In genomic region chr6:124360549-124360948, GRCm38 (mm10) we compare ENCODE assay signal across 27 mouse cellular contexts. TPM values are rescaled to one million over a fixed set of nuclear protein-coding genes. Genes with fewer than 3 reads are reported as not detected.
DNase-seq lines count a peak whose midpoint lies in the region; ATAC-seq and TF ChIP-seq lines count a peak whose summit lies in the region.
"Had no signal": no experiment of that assay in that cellular context is flagged by ENCODE, and none has a peak within 500 bp of the region (broad histone marks: within the 10 kb centered on the region; RNA-seq: fewer than 3 reads in every experiment).

No protein-coding gene starts in this region.

- no peak overlapping the region for H3K9ac ChIP-seq in ES-E14 (ENCODE audit: insufficient read depth, low read depth, low read length, poor library complexity, severe bottlenecking)
- no peak overlapping the region for H3K9ac ChIP-seq in midbrain, embryonic 13.5 days (replicated peaks)
- H3K9ac ChIP-seq: embryonic facial prominence, embryonic 12.5 days; forebrain, embryonic 13.5 days; limb, embryonic 13.5 days; liver, embryonic 12.5 days; neural tube, embryonic 15.5 days had no signal

- WGBS in hindbrain, embryonic 10.5 days, result 61% methylated on average over 6 of the region's 6 CpGs
- 55% methylated on average over 6 of the region's 6 CpGs for WGBS in midbrain, embryonic 13.5 days

- in situ Hi-C loops in ES-E14 (cut with MboI; ENCODE audit: low sequenced_read_pairs in 2 of 2, unreplicated experiment in 2 of 2), result no loop called here

- no peaks in the 10 kb centered on the region for H3K27me3 ChIP-seq in hindbrain, embryonic 10.5 days (ENCODE audit: insufficient read depth, poor library complexity, severe bottlenecking)
- no peaks in the 10 kb centered on the region for H3K27me3 ChIP-seq in midbrain, embryonic 13.5 days
- H3K27me3 ChIP-seq: embryonic facial prominence, embryonic 12.5 days; forebrain, embryonic 13.5 days; limb, embryonic 13.5 days; liver, embryonic 12.5 days; neural tube, embryonic 15.5 days had no signal

- no peak overlapping the region for H3K4me2 ChIP-seq in midbrain, embryonic 13.5 days (replicated peaks)
- H3K4me2 ChIP-seq: embryonic facial prominence, embryonic 12.5 days; forebrain, embryonic 13.5 days; limb, embryonic 13.5 days; liver, embryonic 12.5 days; neural tube, embryonic 15.5 days had no signal

- no peak overlapping the region for H3K4me3 ChIP-seq in ES-E14 (ENCODE audit: insufficient read depth in 1 of 2, low read depth in 1 of 2, low read length in 2 of 2, poor library complexity in 1 of 2, severe bottlenecking in 1 of 2)
- H3K4me3 ChIP-seq in hindbrain, embryonic 10.5 days, result no peak overlapping the region
- no peak overlapping the region for H3K4me3 ChIP-seq in midbrain, embryonic 13.5 days (replicated peaks)
- H3K4me3 ChIP-seq: embryonic facial prominence, embryonic 12.5 days; erythroblast, embryonic 14.5 days; forebrain, embryonic 13.5 days; heart, embryonic 10.5 days; layer of hippocampus, adult 2 months; limb, embryonic 13.5 days; liver, embryonic 12.5 days; neural tube, embryonic 15.5 days had no signal

- H3K9me3 ChIP-seq in ES-E14 (ENCODE audit: control insufficient read depth, insufficient read depth, low read depth, low read length), result no peaks in the 10 kb centered on the region
- H3K9me3 ChIP-seq in hindbrain, embryonic 10.5 days, result no peaks in the 10 kb centered on the region
- H3K9me3 ChIP-seq in midbrain, embryonic 13.5 days, result no peaks in the 10 kb centered on the region
- H3K9me3 ChIP-seq: embryonic facial prominence, embryonic 12.5 days; forebrain, embryonic 13.5 days; heart, embryonic 10.5 days; limb, embryonic 13.5 days; liver, embryonic 12.5 days; neural tube, embryonic 15.5 days had no signal

- no peak overlapping the region for H3K27ac ChIP-seq in ES-E14 (ENCODE audit: insufficient read depth, low read depth, low read length, poor library complexity, severe bottlenecking)
- H3K27ac ChIP-seq in hindbrain, embryonic 10.5 days, result no peak overlapping the region
- H3K27ac ChIP-seq in midbrain, embryonic 13.5 days, result no peak overlapping the region
- H3K27ac ChIP-seq: embryonic facial prominence, embryonic 12.5 days; forebrain, embryonic 13.5 days; heart, embryonic 10.5 days; layer of hippocampus, adult 2 months; limb, embryonic 13.5 days; liver, embryonic 12.5 days; neural tube, embryonic 15.5 days; stomach, postnatal 0 days had no signal

- no peaks in the 10 kb centered on the region for H3K4me1 ChIP-seq in ES-E14 (ENCODE audit: control insufficient read depth in 2 of 2, insufficient read depth in 2 of 2, low read length in 2 of 2, poor library complexity in 1 of 2)
- no peaks in the 10 kb centered on the region for H3K4me1 ChIP-seq in hindbrain, embryonic 10.5 days (replicated peaks)
- H3K4me1 ChIP-seq in midbrain, embryonic 13.5 days (replicated peaks), result no peaks in the 10 kb centered on the region
- H3K4me1 ChIP-seq: embryonic facial prominence, embryonic 12.5 days; forebrain, embryonic 13.5 days; heart, embryonic 10.5 days; limb, embryonic 13.5 days; liver, embryonic 12.5 days; neural tube, embryonic 15.5 days had no signal

- DNase-seq in CD4-positive, CD25-positive, alpha-beta regulatory T cell, adult 2 months (ENCODE audit: low read depth, low spot score), result peak; percentile 51
- DNase-seq in ES-E14 (ENCODE audit: low read depth, low spot score), result peak; percentile 20
- DNase-seq in hindbrain, embryonic 10.5 days (ENCODE audit: low spot score), result no peak
- no peak for DNase-seq in urinary bladder, adult 18-20 months (ENCODE audit: low spot score in 2 of 2)
- DNase-seq: adrenal gland, postnatal 10 days; cerebellum, adult 18-20 months; cerebellum, postnatal 14 days; kidney, adult 8-10 months; kidney, postnatal 14 days; layer of hippocampus, postnatal 36 days; lung, adult 2 months; lung, postnatal 14 days; thymus, adult 2 months had no signal

- no peaks in the 10 kb centered on the region for H3K36me3 ChIP-seq in ES-E14 (ENCODE audit: control insufficient read depth, insufficient read depth, low read length, poor library complexity, severe bottlenecking)
- H3K36me3 ChIP-seq in hindbrain, embryonic 10.5 days, result no peaks in the 10 kb centered on the region
- H3K36me3 ChIP-seq in midbrain, embryonic 13.5 days, result no peaks in the 10 kb centered on the region
- H3K36me3 ChIP-seq: embryonic facial prominence, embryonic 12.5 days; heart, embryonic 10.5 days; limb, embryonic 13.5 days; liver, embryonic 12.5 days; neural tube, embryonic 15.5 days had no signal

- ATAC-seq in CD4-positive, CD25-positive, alpha-beta regulatory T cell, adult 4 months, result no peak
- peak; percentile 43 for ATAC-seq in activated CD4-positive, CD25-positive, alpha-beta regulatory T cell, adult 4 months
- ATAC-seq in megakaryocyte progenitor cell, adult 5-6 weeks (replicated peaks; ENCODE audit: poor library complexity), result 0 out of 2 replicates have a peak, but pooled peaks have one; percentile 47
- no peak for ATAC-seq in midbrain, embryonic 13.5 days
- ATAC-seq: forebrain, embryonic 13.5 days; liver, embryonic 12.5 days had no signal

TF ChIP-seq in ES-E14, 5 proteins besides CTCF, POLR2A, EP300 and RAD21:
- no peak for TF ChIP-seq CHD2 (IDR thresholded peaks at IDR 0.05; ENCODE audit: low read depth, low read length)
- no peak for TF ChIP-seq MAFK (IDR thresholded peaks at IDR 0.05; ENCODE audit: insufficient read depth, low read depth, low read length)
- TF ChIP-seq HCFC1 (IDR thresholded peaks at IDR 0.05; ENCODE audit: borderline replicate concordance, insufficient read depth, low read length), result no peak
- TF ChIP-seq ZNF384 (IDR thresholded peaks at IDR 0.05; ENCODE audit: low read depth, low read length), result no peak

RNA-seq across cellular contexts. Expression of gene Pex5, which starts 54.3 kb away (rescaled TPM):
- polyA plus RNA-seq in CD4-positive, CD25-positive, alpha-beta regulatory T cell, adult 4 months (2017; shearing (Covaris generic)), result 10 to 100 TPM in 1 of 2 experiments, 1 to 10 TPM in 1; 8.4 to 15.3 TPM
- 34.4 and 35.7 TPM in 2 replicates for total RNA-seq in ES-E14 (2012; rRNA removed)
- polyA plus RNA-seq in activated CD4-positive, CD25-positive, alpha-beta regulatory T cell, adult 4 months (2017; shearing (Covaris generic)), result 10 to 100 TPM in 1 of 2 experiments, 1 to 10 TPM in 1; 6.9 to 11.6 TPM
- total RNA-seq in megakaryocyte progenitor cell, adult 5-6 weeks (2015), result 15.5 and 20.7 TPM in 2 replicates
- 18.9 and 20.6 TPM in 2 replicates for total RNA-seq in megakaryocyte progenitor cell, adult 5-6 weeks (2017)
- 46.9 and 51.7 TPM in 2 replicates for polyA plus RNA-seq in hindbrain, embryonic 10.5 days (2016; fragmentation: Nextera tagmentation; extraction: Ambion mirVana)
- 74.9 and 78.0 TPM in 2 replicates for polyA plus RNA-seq in midbrain, embryonic 13.5 days (2015; fragmentation: Nextera tagmentation; extraction: Ambion mirVana)

RNA-seq across cellular contexts. Expression of gene Cd163, which starts 56.1 kb away (rescaled TPM):
- under 1 TPM in 1 of 2 experiments, not detected in 1; 0.16 TPM for polyA plus RNA-seq in CD4-positive, CD25-positive, alpha-beta regulatory T cell, adult 4 months (2017; shearing (Covaris generic))
- 0.05 and 0.22 TPM in 2 replicates for total RNA-seq in ES-E14 (2012; rRNA removed)
- not detected for polyA plus RNA-seq in activated CD4-positive, CD25-positive, alpha-beta regulatory T cell, adult 4 months (2017; shearing (Covaris generic))
- total RNA-seq in megakaryocyte progenitor cell, adult 5-6 weeks (2015), result 0.76 and 0.86 TPM in 2 replicates
- total RNA-seq in megakaryocyte progenitor cell, adult 5-6 weeks (2017), result 2.7 TPM in 2 replicates
- not detected in 2 replicates for polyA plus RNA-seq in hindbrain, embryonic 10.5 days (2016; fragmentation: Nextera tagmentation; extraction: Ambion mirVana)
- 0.12 TPM in 2 replicates for polyA plus RNA-seq in midbrain, embryonic 13.5 days (2015; fragmentation: Nextera tagmentation; extraction: Ambion mirVana)
- polyA plus RNA-seq: embryonic facial prominence, embryonic 12.5 days; erythroblast, embryonic 14.5 days; heart, embryonic 10.5 days; hindbrain, embryonic 11.5 days; limb, embryonic 13.5 days had no signal

Comparison
In these comparisons a context has a peak if more than half of its experiments do, and no peak if none do; other contexts are left out.
1. DNase-seq: peak in CD4-positive, CD25-positive, alpha-beta regulatory T cell, adult 2 months (single experiment) and ES-E14 (single experiment); none in hindbrain, embryonic 10.5 days (single experiment) and urinary bladder, adult 18-20 months (0 of 2).
2. ATAC-seq: peak in activated CD4-positive, CD25-positive, alpha-beta regulatory T cell, adult 4 months (single experiment) and megakaryocyte progenitor cell, adult 5-6 weeks (single experiment); none in CD4-positive, CD25-positive, alpha-beta regulatory T cell, adult 4 months (single experiment) and midbrain, embryonic 13.5 days (single experiment).